Mouse (Mus musculus) thymus, adult 2 months (tissue): ENCODE results near the gene Dmap1.

Experiments
- CTCF ChIP-seq: fragments of 200-500 bp; IDR thresholded peaks from 2 replicates; pipeline ENCODE4 v1.5.1; 2012; ENCODE audit warnings: mild to moderate bottlenecking, control low read depth, low read length, moderate library complexity, borderline replicate concordance; ENCODE audit not compliant: control insufficient read depth, poor library complexity, insufficient read depth; ENCODE audit errors: extremely low read depth
- POLR2A ChIP-seq: fragments of 200-500 bp; IDR thresholded peaks from 2 replicates; pipeline ENCODE4 v1.6.1; 2012; ENCODE audit warnings: mild to moderate bottlenecking, low read length, control low read depth, moderate library complexity; ENCODE audit not compliant: control insufficient read depth, poor library complexity, insufficient read depth; ENCODE audit errors: extremely low read depth

GRCm38 (mm10) chr4:117651626-117652101 is 30.4 kb downstream of the Dmap1 start:
- TF ChIP-seq CTCF (no peak), POLR2A (no peak)
